Mouse (Mus musculus): ENCODE data around the gene Tmem127. TPM values are rescaled to one million over a fixed set of nuclear protein-coding genes. Genes with fewer than 3 reads are reported as not detected.

Tmem127 gene
- total RNA-seq, 4 experiments from 2014 or later, result 23.9 to 27.7 (median 27.2) TPM

Other genes with a start within 250 kb of the Tmem127 start
- 1 to 10 TPM; 5.1 to 5.9 (median 5.7) TPM for gene Ap4e1, start 239.2 kb upstream of the Tmem127 start, total RNA-seq (2022)
- 10 to 100 TPM; 15.5 to 21.9 (median 19.3) TPM for gene Blvra, start 177.2 kb upstream of the Tmem127 start, total RNA-seq (2022)
- gene Ncaph, start 114.0 kb upstream of the Tmem127 start, total RNA-seq (2022), result 1 to 10 TPM in 1 of 4 experiments, under 1 TPM in 3; 0.52 to 1.4 (median 0.52) TPM
- 10 to 100 TPM in 3 of 4 experiments, 1 to 10 TPM in 1; 8.9 to 13.5 (median 13.3) TPM for gene Itpripl1, start 104.5 kb upstream of the Tmem127 start, total RNA-seq (2022)
- gene 1810024B03Rik, start 39.6 kb upstream of the Tmem127 start, total RNA-seq (2022), result under 1 TPM in 3 of 4 experiments, not detected in 1; 0.28 to 0.38 (median 0.28) TPM
- 10 to 100 TPM; 61.1 to 72.6 (median 67.5) TPM for gene Snrnp200, start 39.5 kb upstream of the Tmem127 start, total RNA-seq (2022)
- gene Ciao1, start 92 bp upstream of the Tmem127 start, total RNA-seq (2022), result 10 to 100 TPM; 57.8 to 73.8 (median 70.6) TPM
- 100 to 1,000 TPM; 162 to 173 (median 169) TPM for gene Stard7, start 22.3 kb downstream of the Tmem127 start, total RNA-seq (2022)
- gene Dusp2, start 88.3 kb downstream of the Tmem127 start, total RNA-seq (2022), result 1 to 10 TPM in 2 of 4 experiments, under 1 TPM in 2; 0.27 to 1.6 (median 0.69) TPM
- not detected for gene Astl, start 90.7 kb downstream of the Tmem127 start, total RNA-seq (2022)
- under 1 TPM; 0.41 to 0.78 (median 0.70) TPM for gene Adra2b, start 115.3 kb downstream of the Tmem127 start, total RNA-seq (2022)
- not detected for gene Gpat2, start 177.3 kb downstream of the Tmem127 start, total RNA-seq (2022)
- gene Fahd2a, start 196.7 kb downstream of the Tmem127 start, total RNA-seq (2022), result 10 to 100 TPM; 42.1 to 59.5 (median 52.5) TPM

Measured in heart, adult 8-10 months (tissue).